Mouse (Mus musculus): ENCODE measurements at regions not wholly inside any gene's neighbourhood (a gene's known extent, or its start where the extent isn't known, plus 50 kb on each side); places are given as distances from the start of the nearest gene placed in this dataset.

- Histone ChIP-seq H3K4me2 (ENCODE audit: low read length) (no peak overlapping the region), H3K27me3 (replicated peaks; ENCODE audit: control insufficient read depth, insufficient read depth, low read length) (no peaks in the 10 kb centered on the region), H3K4me3 (ENCODE audit: low read length) (no peak overlapping the region), H3K36me3 (ENCODE audit: control insufficient read depth, insufficient read depth, low read length) (no peaks in the 10 kb centered on the region), H3K27ac (ENCODE audit: low read depth, low read length) (no peak overlapping the region), H3K4me1 (ENCODE audit: control insufficient read depth, insufficient read depth, low read depth, low read length) (no peaks in the 10 kb centered on the region), H3K9ac (ENCODE audit: low read depth, low read length) (no peak overlapping the region), H3K9me3 (ENCODE audit: control insufficient read depth, low read length) (no peaks in the 10 kb centered on the region)
- no peak for ATAC-seq
- 38% methylated on average over 7 of the region's 7 CpGs for WGBS
Observed at GRCm38 (mm10) chr16:55421569-55422342, 124.0 kb upstream of the Zpld1 start.

DNA sequence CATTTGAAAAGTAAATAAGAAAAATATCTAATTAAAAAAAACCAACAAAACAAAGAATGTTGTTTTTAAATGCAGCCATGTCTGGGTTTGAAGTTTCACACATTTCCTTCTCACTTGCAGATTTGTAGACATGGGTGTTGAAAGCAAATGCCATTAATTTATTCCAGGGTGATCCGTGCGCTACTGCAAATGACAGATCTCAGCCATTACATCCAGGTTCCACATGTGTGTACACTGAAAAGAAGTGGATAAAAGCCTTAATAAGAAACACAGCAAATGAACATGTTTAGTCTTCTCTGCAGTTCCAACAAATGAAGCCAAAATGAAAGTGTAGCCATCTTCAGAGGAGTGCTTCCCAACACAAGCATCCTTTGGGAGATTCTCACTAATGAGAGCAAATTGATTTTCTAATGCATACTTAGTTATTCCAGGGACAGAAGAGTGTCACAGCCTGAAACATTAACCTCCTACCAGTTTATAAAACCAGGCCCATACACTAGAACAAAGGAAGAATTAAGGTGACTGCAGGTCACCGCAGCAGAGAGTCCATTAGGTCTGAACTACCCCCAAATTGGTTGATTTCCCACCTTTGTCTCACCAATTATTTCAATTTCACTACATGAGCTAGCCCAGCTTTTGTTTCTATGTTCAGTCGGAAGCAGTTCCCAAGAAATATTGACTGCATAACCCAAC lies 123.2 kb upstream of the Zpld1 start:
- Histone ChIP-seq H3K4me1 (ENCODE audit: control insufficient read depth, insufficient read depth, low read depth, low read length) (no peaks in the 10 kb centered on the region), H3K4me2 (ENCODE audit: low read length) (no peak overlapping the region), H3K27ac (ENCODE audit: low read depth, low read length) (no peak overlapping the region), H3K27me3 (replicated peaks; ENCODE audit: control insufficient read depth, insufficient read depth, low read length) (no peaks in the 10 kb centered on the region), H3K9me3 (ENCODE audit: control insufficient read depth, low read length) (no peaks in the 10 kb centered on the region), H3K36me3 (ENCODE audit: control insufficient read depth, insufficient read depth, low read length) (no peaks in the 10 kb centered on the region), H3K9ac (ENCODE audit: low read depth, low read length) (no peak overlapping the region), H3K4me3 (ENCODE audit: low read length) (no peak overlapping the region)
- ATAC-seq: no peak
- 56% methylated on average over 4 of the region's 4 CpGs for WGBS

GRCm38 (mm10) chr16:55418871-55419270 lies 121.1 kb upstream of the Zpld1 start:
- Histone ChIP-seq H3K4me1 (ENCODE audit: control insufficient read depth, insufficient read depth, low read depth, low read length) (no peaks in the 10 kb centered on the region), H3K4me3 (ENCODE audit: low read length) (no peak overlapping the region), H3K9me3 (ENCODE audit: control insufficient read depth, low read length) (no peaks in the 10 kb centered on the region), H3K27ac (ENCODE audit: low read depth, low read length) (no peak overlapping the region), H3K4me2 (ENCODE audit: low read length) (no peak overlapping the region), H3K36me3 (ENCODE audit: control insufficient read depth, insufficient read depth, low read length) (no peaks in the 10 kb centered on the region), H3K27me3 (replicated peaks; ENCODE audit: control insufficient read depth, insufficient read depth, low read length) (no peaks in the 10 kb centered on the region), H3K9ac (ENCODE audit: low read depth, low read length) (no peak overlapping the region)
- no peak for ATAC-seq
- WGBS: 81% methylated on average over 3 of the region's 3 CpGs

DNA sequence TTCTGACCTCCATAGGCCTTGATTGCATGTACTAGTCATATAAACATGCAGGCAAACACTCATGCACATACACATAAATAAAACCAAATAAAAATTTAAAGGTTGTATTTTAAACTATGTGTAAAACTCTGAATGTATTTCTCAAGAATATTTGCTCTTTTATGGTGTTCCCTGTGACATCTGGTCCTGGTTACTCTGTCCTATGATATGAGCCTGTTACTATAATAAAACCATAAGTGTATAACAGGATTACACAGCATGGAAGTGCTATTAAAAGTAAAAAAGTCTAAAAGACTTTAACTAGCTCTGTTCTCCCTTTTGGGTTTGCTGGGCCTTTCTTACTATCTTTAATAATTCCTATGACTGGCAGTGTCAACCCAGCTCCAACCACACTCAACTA lies 103.0 kb upstream of the Zpld1 start:
- Histone ChIP-seq H3K27ac (ENCODE audit: low read depth, low read length) (no peak overlapping the region), H3K4me3 (ENCODE audit: low read length) (no peak overlapping the region), H3K36me3 (ENCODE audit: control insufficient read depth, insufficient read depth, low read length) (no peaks in the 10 kb centered on the region), H3K4me2 (ENCODE audit: low read length) (no peak overlapping the region), H3K27me3 (replicated peaks; ENCODE audit: control insufficient read depth, insufficient read depth, low read length) (no peaks in the 10 kb centered on the region), H3K4me1 (ENCODE audit: control insufficient read depth, insufficient read depth, low read depth, low read length) (no peaks in the 10 kb centered on the region), H3K9me3 (ENCODE audit: control insufficient read depth, low read length) (no peaks in the 10 kb centered on the region), H3K9ac (ENCODE audit: low read depth, low read length) (no peak overlapping the region)
- ATAC-seq: no peak

DNA sequence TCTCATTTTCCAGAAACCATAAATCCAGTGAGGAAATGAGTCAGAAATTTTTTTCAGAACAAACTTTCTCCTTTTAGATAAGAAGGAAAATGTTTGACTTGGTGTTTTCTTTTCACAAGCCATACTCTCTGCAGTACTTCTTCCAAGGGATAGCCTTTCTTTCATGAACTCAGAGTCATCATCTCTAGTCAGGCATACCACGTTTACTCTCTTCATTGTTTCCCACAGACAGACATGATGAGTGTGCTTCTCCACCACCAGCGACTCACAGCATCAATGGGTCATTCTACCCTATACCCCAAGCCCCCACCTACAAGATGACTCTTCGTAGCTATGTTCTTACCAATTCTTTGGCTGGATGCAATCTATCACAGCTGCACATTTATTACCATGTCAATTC lies 97.1 kb upstream of the Zpld1 start:
- Histone ChIP-seq H3K36me3 (ENCODE audit: control insufficient read depth, insufficient read depth, low read length) (no peaks in the 10 kb centered on the region), H3K9me3 (ENCODE audit: control insufficient read depth, low read length) (no peaks in the 10 kb centered on the region), H3K4me3 (ENCODE audit: low read length) (no peak overlapping the region), H3K27me3 (replicated peaks; ENCODE audit: control insufficient read depth, insufficient read depth, low read length) (no peaks in the 10 kb centered on the region), H3K4me2 (ENCODE audit: low read length) (no peak overlapping the region), H3K9ac (ENCODE audit: low read depth, low read length) (no peak overlapping the region), H3K4me1 (ENCODE audit: control insufficient read depth, insufficient read depth, low read depth, low read length) (no peaks in the 10 kb centered on the region), H3K27ac (ENCODE audit: low read depth, low read length) (no peak overlapping the region)
- 61% methylated on average over 3 of the region's 3 CpGs for WGBS
- ATAC-seq: no peak

GRCm38 (mm10) chr16:55390400-55390799 lies 92.6 kb upstream of the Zpld1 start:
- no peak overlapping the region for H3K4me3 ChIP-seq (ENCODE audit: low read length)
- no peaks in the 10 kb centered on the region for H3K27me3 ChIP-seq (replicated peaks; ENCODE audit: control insufficient read depth, insufficient read depth, low read length)
- WGBS: 88% methylated on average over 7 of the region's 7 CpGs
- H3K9me3 ChIP-seq (ENCODE audit: control insufficient read depth, low read length): no peaks in the 10 kb centered on the region
- ATAC-seq: no peak
- no peak overlapping the region for H3K9ac ChIP-seq (ENCODE audit: low read depth, low read length)
- H3K4me1 ChIP-seq (ENCODE audit: control insufficient read depth, insufficient read depth, low read depth, low read length): no peaks in the 10 kb centered on the region
- H3K27ac ChIP-seq (ENCODE audit: low read depth, low read length): no peak overlapping the region
- no peak overlapping the region for H3K4me2 ChIP-seq (ENCODE audit: low read length)
- no peaks in the 10 kb centered on the region for H3K36me3 ChIP-seq (ENCODE audit: control insufficient read depth, insufficient read depth, low read length)

DNA sequence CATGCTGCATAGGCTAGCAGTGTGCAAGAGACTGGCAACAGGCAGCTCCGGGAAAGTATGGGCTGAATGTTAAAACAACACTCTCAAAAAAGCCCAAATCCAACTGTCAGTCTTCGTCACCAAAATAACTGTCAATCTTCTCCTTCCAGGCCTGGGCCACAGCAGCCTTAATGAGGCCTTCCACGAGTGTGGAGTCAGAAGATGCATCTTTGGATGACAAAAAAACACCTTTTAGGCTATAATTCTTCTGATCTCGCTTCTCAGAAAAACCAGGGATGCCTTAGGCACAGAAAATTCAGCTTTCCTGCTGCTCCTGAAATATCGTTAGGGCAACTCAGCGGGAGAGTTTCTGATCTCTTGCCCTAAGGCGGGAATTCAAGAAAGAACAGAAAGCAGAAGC lies 82.2 kb upstream of the Zpld1 start:
- ATAC-seq: no peak
- H3K27ac ChIP-seq (ENCODE audit: low read depth, low read length): no peak overlapping the region
- no peaks in the 10 kb centered on the region for H3K36me3 ChIP-seq (ENCODE audit: control insufficient read depth, insufficient read depth, low read length)
- H3K4me2 ChIP-seq (ENCODE audit: low read length): no peak overlapping the region
- H3K4me3 ChIP-seq (ENCODE audit: low read length): no peak overlapping the region
- WGBS: 68% methylated on average over 7 of the region's 7 CpGs
- H3K9ac ChIP-seq (ENCODE audit: low read depth, low read length): no peak overlapping the region
- H3K9me3 ChIP-seq (ENCODE audit: control insufficient read depth, low read length): no peaks in the 10 kb centered on the region
- H3K4me1 ChIP-seq (ENCODE audit: control insufficient read depth, insufficient read depth, low read depth, low read length): no peaks in the 10 kb centered on the region
- no peaks in the 10 kb centered on the region for H3K27me3 ChIP-seq (replicated peaks; ENCODE audit: control insufficient read depth, insufficient read depth, low read length)

- no peaks in the 10 kb centered on the region for H3K4me1 ChIP-seq (ENCODE audit: control insufficient read depth, insufficient read depth, low read depth, low read length)
- no peak overlapping the region for H3K27ac ChIP-seq (ENCODE audit: low read depth, low read length)
- no peak for ATAC-seq
- H3K4me2 ChIP-seq (ENCODE audit: low read length): no peak overlapping the region
- no peaks in the 10 kb centered on the region for H3K9me3 ChIP-seq (ENCODE audit: control insufficient read depth, low read length)
- no peak overlapping the region for H3K9ac ChIP-seq (ENCODE audit: low read depth, low read length)
- H3K27me3 ChIP-seq (replicated peaks; ENCODE audit: control insufficient read depth, insufficient read depth, low read length): no peaks in the 10 kb centered on the region
- H3K4me3 ChIP-seq (ENCODE audit: low read length): no peak overlapping the region
- no peaks in the 10 kb centered on the region for H3K36me3 ChIP-seq (ENCODE audit: control insufficient read depth, insufficient read depth, low read length)
Observed at GRCm38 (mm10) chr16:55379189-55379588, 81.4 kb upstream of the Zpld1 start.

GRCm38 (mm10) chr16:55378701-55379100 lies 80.9 kb upstream of the Zpld1 start:
- H3K4me2 ChIP-seq (ENCODE audit: low read length): no peak overlapping the region
- no peaks in the 10 kb centered on the region for H3K9me3 ChIP-seq (ENCODE audit: control insufficient read depth, low read length)
- H3K4me1 ChIP-seq (ENCODE audit: control insufficient read depth, insufficient read depth, low read depth, low read length): no peaks in the 10 kb centered on the region
- WGBS: 88% methylated on average over 3 of the region's 3 CpGs
- H3K9ac ChIP-seq (ENCODE audit: low read depth, low read length): no peak overlapping the region
- H3K27ac ChIP-seq (ENCODE audit: low read depth, low read length): no peak overlapping the region
- no peak for ATAC-seq
- no peak overlapping the region for H3K4me3 ChIP-seq (ENCODE audit: low read length)
- no peaks in the 10 kb centered on the region for H3K27me3 ChIP-seq (replicated peaks; ENCODE audit: control insufficient read depth, insufficient read depth, low read length)
- no peaks in the 10 kb centered on the region for H3K36me3 ChIP-seq (ENCODE audit: control insufficient read depth, insufficient read depth, low read length)

Data from hindbrain, embryonic 16.5 days (tissue).